Mouse (Mus musculus): ENCODE measurements around the gene Cyba. TPM values are rescaled to one million over a fixed set of nuclear protein-coding genes. Genes with fewer than 3 reads are reported as not detected.

Cyba gene
- total and polyA plus RNA-seq, 2 experiments from 2014 or later, result 17.9 to 37.9 TPM

DNA sequence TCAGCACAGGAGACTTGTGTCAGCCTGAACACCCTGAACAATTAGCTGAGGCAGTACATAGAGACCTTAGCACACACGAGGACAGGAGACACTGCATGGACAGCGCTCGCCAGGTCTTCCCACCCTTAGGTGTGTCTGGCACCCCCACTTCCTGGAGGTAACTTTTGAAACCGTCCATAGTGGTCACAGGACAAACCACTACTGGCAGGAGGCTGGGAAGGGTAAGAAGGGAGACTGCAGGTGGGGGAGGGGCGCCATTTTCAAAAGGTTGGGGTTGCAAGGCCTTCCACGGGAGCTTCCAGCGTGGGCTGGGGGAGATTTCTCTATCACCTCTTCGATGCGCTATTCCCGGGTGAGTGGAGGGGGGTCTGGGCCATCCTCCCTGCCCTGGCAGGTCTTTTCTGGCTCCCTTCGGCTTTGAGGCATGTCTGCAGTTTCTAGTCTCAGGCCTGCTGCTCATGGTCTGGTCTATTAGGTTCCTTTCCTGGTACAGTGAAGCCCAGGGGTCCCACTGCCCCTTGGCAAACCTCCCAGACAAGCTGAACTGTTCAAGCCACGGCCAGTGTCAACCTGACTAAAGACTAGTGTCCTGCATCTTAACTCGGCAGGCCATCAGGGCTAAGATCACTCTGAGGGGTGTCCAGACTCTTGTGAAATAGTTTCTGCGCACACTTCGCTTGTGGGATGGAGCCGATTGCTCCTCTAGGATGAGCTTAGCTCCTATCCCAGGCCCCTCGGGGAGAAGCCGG is 862 bp downstream of the Cyba start:
- H3K4me3 ChIP-seq (ENCODE audit: low read depth, low read length), result peak overlapping the region; percentile 21; the same call in 1 of the 2 replicates
- 0 out of 2 replicates have a peak, but pooled peaks cover 4% of the 10 kb centered on the region for H3K4me1 ChIP-seq (ENCODE audit: insufficient read depth)
- no peaks in the 10 kb centered on the region for H3K27me3 ChIP-seq (ENCODE audit: insufficient read depth, low read length)
- TF ChIP-seq CTCF (IDR thresholded peaks at IDR 0.05; ENCODE audit: low read depth), result no peak
- 0 out of 2 replicates have a peak overlapping the region, but pooled peaks have one; percentile 33 for H3K9ac ChIP-seq
- H3K36me3 ChIP-seq (ENCODE audit: insufficient read depth), result peaks cover 24% of the 10 kb centered on the region
- H3K27ac ChIP-seq (ENCODE audit: low read depth, low read length), result no peak overlapping the region
- ATAC-seq (0 out of 2 replicates have a peak, but pooled peaks have one; percentile 3), DNase-seq (peak; percentile 8)
- H3K4me2 ChIP-seq (ENCODE audit: low read depth), result peak overlapping the region; percentile 47
- H3K9me3 ChIP-seq (ENCODE audit: low read length), result no peaks in the 10 kb centered on the region
- WGBS, result 39% methylated on average over 18 of the region's 18 CpGs

DNA sequence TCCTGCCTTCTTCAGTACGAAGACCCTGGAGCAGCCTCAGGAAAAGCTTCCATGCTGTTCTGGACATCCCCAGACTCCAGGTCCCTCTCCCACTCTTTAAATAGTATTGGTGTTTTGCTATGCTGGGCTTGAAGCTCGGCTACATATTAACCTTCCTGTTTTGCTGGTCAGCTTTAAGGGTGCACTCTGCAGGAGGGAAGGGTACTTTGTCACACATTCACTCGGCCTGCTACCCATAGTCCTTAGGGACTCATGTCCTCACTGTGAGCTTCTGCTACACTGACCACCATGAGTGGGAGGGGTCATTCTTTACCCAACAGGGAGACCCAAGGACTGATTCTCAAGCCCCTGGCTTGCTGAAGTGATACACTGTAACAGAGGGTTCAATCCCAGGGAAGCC is 2.1 kb downstream of the Cyba start:
- ATAC-seq (no peak), DNase-seq (no peak)
- H3K4me1 ChIP-seq (ENCODE audit: insufficient read depth), result 0 out of 2 replicates have a peak, but pooled peaks cover 4% of the 10 kb centered on the region
- H3K27me3 ChIP-seq (ENCODE audit: insufficient read depth, low read length), result no peaks in the 10 kb centered on the region
- H3K9me3 ChIP-seq (ENCODE audit: low read length), result no peaks in the 10 kb centered on the region
- no peak overlapping the region for H3K4me3 ChIP-seq (ENCODE audit: low read depth, low read length)
- WGBS, result 84% methylated on average over 3 of the region's 3 CpGs
- no peak overlapping the region for H3K27ac ChIP-seq (ENCODE audit: low read depth, low read length)
- H3K4me2 ChIP-seq (ENCODE audit: low read depth), result no peak overlapping the region
- no peak for TF ChIP-seq CTCF (IDR thresholded peaks at IDR 0.05; ENCODE audit: low read depth)
- H3K9ac ChIP-seq, result no peak overlapping the region
- peaks cover 13% of the 10 kb centered on the region for H3K36me3 ChIP-seq (ENCODE audit: insufficient read depth)

DNA sequence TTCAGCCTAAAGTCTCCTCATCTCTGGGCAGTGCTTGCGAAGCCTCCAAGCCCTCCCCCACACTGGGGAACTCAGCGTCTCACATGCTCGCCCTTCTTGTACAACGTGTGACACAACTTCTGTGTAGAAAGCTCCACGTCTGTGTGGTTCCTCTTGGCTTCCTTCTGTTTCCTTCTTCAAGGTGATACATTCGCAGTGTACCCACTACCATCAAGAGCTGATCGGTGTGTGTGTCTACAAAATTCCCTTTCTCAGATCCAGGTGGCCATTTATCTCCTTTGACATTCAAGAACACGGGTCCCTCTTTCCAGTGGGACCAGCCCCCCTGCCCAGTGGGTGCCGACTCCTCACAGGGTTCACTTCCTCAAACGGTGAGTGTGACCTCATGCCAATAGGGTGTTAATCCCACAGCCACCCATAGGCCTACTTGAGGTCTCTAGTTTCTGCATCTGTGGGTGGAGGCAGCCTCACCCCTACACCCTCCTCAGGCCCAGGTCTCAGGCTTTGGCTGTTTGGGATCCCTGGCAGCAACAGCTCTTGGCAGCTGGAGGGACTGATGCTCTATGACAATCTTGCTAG is 2.6 kb downstream of the Cyba start:
- no peak for ATAC-seq
- Histone ChIP-seq H3K4me3 (ENCODE audit: low read depth, low read length) (no peak overlapping the region), H3K36me3 (ENCODE audit: insufficient read depth) (peaks cover 12% of the 10 kb centered on the region), H3K9ac (no peak overlapping the region), H3K27me3 (ENCODE audit: insufficient read depth, low read length) (no peaks in the 10 kb centered on the region), H3K27ac (ENCODE audit: low read depth, low read length) (no peak overlapping the region), H3K4me2 (ENCODE audit: low read depth) (no peak overlapping the region), H3K4me1 (ENCODE audit: insufficient read depth) (0 out of 2 replicates have a peak, but pooled peaks cover 4% of the 10 kb centered on the region), H3K9me3 (ENCODE audit: low read length) (no peaks in the 10 kb centered on the region)
- DNase-seq, result no peak
- no peak for TF ChIP-seq CTCF (IDR thresholded peaks at IDR 0.05; ENCODE audit: low read depth)
- WGBS, result 86% methylated on average over 10 of the region's 10 CpGs

DNA sequence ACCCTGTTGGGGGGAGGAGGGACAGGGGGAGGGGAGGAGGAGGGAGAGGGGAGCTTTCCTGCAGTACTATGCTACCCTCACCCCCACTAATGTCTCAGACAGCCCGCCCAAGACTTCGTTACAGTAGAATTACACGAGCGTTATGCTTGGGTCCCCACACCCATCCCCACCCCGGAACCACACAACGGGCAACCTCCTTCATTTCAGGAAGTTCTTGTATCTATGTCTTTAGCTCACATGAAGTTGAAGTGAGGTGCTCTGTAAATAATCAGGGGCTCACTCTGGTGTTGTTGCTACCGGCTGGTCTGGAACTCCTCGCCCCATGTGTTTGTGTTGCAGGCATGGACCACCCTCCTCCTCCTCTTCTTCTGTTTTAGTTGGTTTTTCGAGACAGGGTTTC is 4.6 kb downstream of the Cyba start:
- Histone ChIP-seq H3K4me3 (ENCODE audit: low read depth, low read length) (no peak overlapping the region), H3K36me3 (ENCODE audit: insufficient read depth) (no peaks in the 10 kb centered on the region), H3K9ac (no peak overlapping the region), H3K9me3 (ENCODE audit: low read length) (no peaks in the 10 kb centered on the region), H3K4me1 (ENCODE audit: insufficient read depth) (0 out of 2 replicates have a peak, but pooled peaks cover 4% of the 10 kb centered on the region), H3K27me3 (ENCODE audit: insufficient read depth, low read length) (no peaks in the 10 kb centered on the region), H3K4me2 (ENCODE audit: low read depth) (no peak overlapping the region), H3K27ac (ENCODE audit: low read depth, low read length) (no peak overlapping the region)
- DNase-seq, result no peak
- no peak for ATAC-seq
- WGBS, result 87% methylated on average over 9 of the region's 9 CpGs
- no peak for TF ChIP-seq CTCF (IDR thresholded peaks at IDR 0.05; ENCODE audit: low read depth)

DNA sequence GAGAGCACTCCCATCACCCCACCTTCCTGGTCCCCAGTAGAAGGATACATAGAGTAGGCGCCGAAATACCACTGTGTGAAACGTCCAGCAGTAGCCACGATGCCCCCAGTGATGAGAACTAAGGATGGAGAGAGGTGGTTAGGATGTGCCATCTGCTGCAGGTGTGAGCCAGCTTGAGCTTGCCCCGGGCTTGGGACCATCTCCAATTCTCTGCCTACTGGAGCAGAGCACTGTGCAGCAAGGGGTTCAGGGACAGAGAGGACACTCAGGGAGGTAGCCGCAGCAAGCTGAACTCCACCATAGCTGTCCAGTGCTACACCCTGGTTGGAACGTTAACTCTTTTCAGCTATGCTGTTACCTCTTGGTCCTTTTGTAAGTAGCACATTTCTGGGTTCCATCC is 5.1 kb downstream of the Cyba start:
- no peak for DNase-seq
- Histone ChIP-seq H3K4me3 (ENCODE audit: low read depth, low read length) (no peak overlapping the region), H3K4me1 (ENCODE audit: insufficient read depth) (0 out of 2 replicates have a peak, but pooled peaks cover 4% of the 10 kb centered on the region), H3K9me3 (ENCODE audit: low read length) (no peaks in the 10 kb centered on the region), H3K27me3 (ENCODE audit: insufficient read depth, low read length) (no peaks in the 10 kb centered on the region), H3K36me3 (ENCODE audit: insufficient read depth) (no peaks in the 10 kb centered on the region), H3K9ac (no peak overlapping the region), H3K27ac (ENCODE audit: low read depth, low read length) (no peak overlapping the region), H3K4me2 (ENCODE audit: low read depth) (no peak overlapping the region)
- no peak for TF ChIP-seq CTCF (IDR thresholded peaks at IDR 0.05; ENCODE audit: low read depth)
- 89% methylated on average over 7 of the region's 7 CpGs for WGBS
- no peak for ATAC-seq

DNA sequence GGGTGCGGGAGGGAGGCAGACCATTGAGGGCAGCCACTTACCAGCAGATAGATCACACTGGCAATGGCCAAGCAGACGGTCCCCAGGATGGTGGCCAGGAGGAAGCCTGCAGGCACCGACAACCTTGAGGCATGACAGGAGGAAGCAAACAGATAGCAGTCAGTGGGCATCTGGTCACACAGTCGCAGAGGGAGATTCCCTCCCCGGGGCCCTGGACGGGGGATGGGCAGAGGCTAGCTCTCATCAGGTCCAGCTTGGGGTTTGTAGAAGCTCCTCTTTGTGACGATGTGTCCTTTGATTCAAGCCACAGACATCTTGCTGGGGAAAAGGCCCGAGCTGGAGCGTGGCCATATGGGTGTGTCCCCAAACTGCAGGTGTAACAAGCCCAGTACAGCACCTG is 6.6 kb downstream of the Cyba start:
- 85% methylated on average over 9 of the region's 9 CpGs for WGBS
- Histone ChIP-seq H3K9ac (no peak overlapping the region), H3K4me2 (ENCODE audit: low read depth) (no peak overlapping the region), H3K4me3 (ENCODE audit: low read depth, low read length) (no peak overlapping the region), H3K27me3 (ENCODE audit: insufficient read depth, low read length) (no peaks in the 10 kb centered on the region), H3K4me1 (ENCODE audit: insufficient read depth) (no peaks in the 10 kb centered on the region), H3K9me3 (ENCODE audit: low read length) (no peaks in the 10 kb centered on the region), H3K36me3 (ENCODE audit: insufficient read depth) (no peaks in the 10 kb centered on the region), H3K27ac (ENCODE audit: low read depth, low read length) (no peak overlapping the region)
- DNase-seq (no peak), ATAC-seq (no peak)
- TF ChIP-seq CTCF (IDR thresholded peaks at IDR 0.05; ENCODE audit: low read depth), result no peak

DNA sequence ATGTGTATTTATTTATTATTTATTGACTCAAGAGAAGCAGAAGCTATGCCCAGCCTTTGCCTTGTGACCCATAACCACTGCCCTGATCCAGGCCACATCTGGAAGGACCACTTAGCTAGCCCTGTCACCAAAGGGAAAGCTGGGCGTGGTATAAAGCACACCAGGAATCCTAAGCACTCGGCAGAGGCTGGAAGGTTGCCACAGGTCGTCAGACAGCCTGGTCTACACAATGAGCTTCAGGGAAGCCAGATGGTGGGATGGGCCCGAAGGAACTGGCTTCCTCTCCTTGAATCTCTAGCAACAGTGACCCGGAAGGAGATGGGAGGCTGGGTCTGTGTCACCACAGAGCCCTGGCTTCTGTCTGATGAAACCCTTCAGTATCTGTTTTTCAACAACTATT is 9.1 kb downstream of the Cyba start:
- TF ChIP-seq CTCF (IDR thresholded peaks at IDR 0.05; ENCODE audit: low read depth), result no peak
- Histone ChIP-seq H3K9me3 (ENCODE audit: low read length) (no peaks in the 10 kb centered on the region), H3K4me2 (ENCODE audit: low read depth) (no peak overlapping the region), H3K27ac (ENCODE audit: low read depth, low read length) (no peak overlapping the region), H3K27me3 (ENCODE audit: insufficient read depth, low read length) (no peaks in the 10 kb centered on the region), H3K4me3 (ENCODE audit: low read depth, low read length) (no peak overlapping the region), H3K9ac (no peak overlapping the region), H3K36me3 (ENCODE audit: insufficient read depth) (peaks cover 3% of the 10 kb centered on the region; the same call in 1 of the 2 replicates), H3K4me1 (ENCODE audit: insufficient read depth) (no peaks in the 10 kb centered on the region)
- ATAC-seq (no peak), DNase-seq (no peak)
- 50% methylated on average over 5 of the region's 5 CpGs for WGBS

Measured in forebrain, postnatal 0 days (tissue).